Mouse (Mus musculus) spleen, adult 2 months (tissue): Measurements from ENCODE around the gene Spata32.

ENCODE experiments used
- CTCF ChIP-seq: fragments of 200-500 bp; IDR thresholded peaks from 2 replicates; pipeline ENCODE4 v1.5.1; 2011; ENCODE audit warnings: mild to moderate bottlenecking, inconsistent platforms; ENCODE audit not compliant: insufficient read depth, insufficient read length, insufficient replicate concordance; ENCODE audit errors: extremely low read depth
- POLR2A ChIP-seq: fragments of 200-500 bp; IDR thresholded peaks from 2 replicates; pipeline ENCODE4 v1.6.1; 2011; ENCODE audit warnings: low read depth, low read length, inconsistent platforms

DNA sequence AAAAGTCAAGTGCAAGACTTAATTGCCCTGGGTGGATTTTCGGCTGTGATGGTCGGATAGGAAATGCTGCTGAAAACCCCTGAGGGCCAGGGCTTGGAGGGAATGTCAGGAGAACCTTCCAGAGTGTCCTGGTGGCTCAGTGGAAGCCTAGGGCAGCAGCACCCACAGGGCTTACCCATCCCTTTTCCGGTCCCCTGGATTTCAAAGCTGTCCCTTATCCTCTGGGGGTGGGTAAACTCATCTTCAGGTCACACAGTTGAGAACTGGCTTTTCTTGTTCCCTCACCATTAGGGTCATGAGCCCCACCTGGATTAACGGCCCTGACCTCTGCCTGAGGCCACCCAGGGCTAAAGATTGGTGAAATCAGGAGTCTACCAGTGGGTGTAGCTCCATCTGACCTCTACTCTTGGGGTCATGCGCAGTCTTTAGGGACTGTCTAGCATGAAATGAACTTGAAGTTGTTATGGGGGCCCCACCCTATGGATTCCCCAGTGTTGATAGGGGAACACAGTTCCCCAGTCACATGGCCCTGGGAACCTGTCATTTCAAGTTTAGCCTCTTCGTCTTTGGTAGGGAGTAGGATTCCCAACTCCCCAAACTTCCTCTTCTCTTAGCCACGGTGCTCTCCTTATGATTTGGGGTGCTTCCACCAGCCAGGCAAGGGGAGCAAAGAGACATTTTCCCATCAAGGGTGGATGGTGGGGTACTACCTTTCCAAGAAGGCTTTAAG lies 45.0 kb downstream of the Spata32 start:
- no peak for TF ChIP-seq CTCF
- no peak for TF ChIP-seq POLR2A
